Mouse (Mus musculus) E14TG2a.4 (cell line): ENCODE results near the gene Klf12.

Experiments used
- H3K27me3 ChIP-seq: 2 replicates; pipeline ENCODE4 v1.6.1; 2014; ENCODE audit warnings: low read length, control low read depth; ENCODE audit not compliant: insufficient read depth
- H3K36me3 ChIP-seq: 2 replicates; pipeline ENCODE4 v1.6.1; 2014; ENCODE audit warnings: low read length, control low read depth; ENCODE audit not compliant: insufficient read depth
- H3K4me1 ChIP-seq: replicated peaks from 2 replicates; pipeline ENCODE4 v1.6.1; 2014; ENCODE audit warnings: low read depth, low read length, control low read depth
- H3K4me3 ChIP-seq: replicated peaks from 2 replicates; pipeline ENCODE4 v1.5.1; 2014; ENCODE audit warnings: mild to moderate bottlenecking, low read length
- H3K9me3 ChIP-seq: 2 replicates; pipeline ENCODE4 v1.6.1; 2014; ENCODE audit warnings: low read length, control low read depth
- CTCF ChIP-seq: conservative IDR thresholded peaks from 2 replicates; pipeline ENCODE4 v1.5.1; 2014; ENCODE audit warnings: low read length
- NANOG ChIP-seq: IDR thresholded peaks from 2 replicates; pipeline ENCODE4 v1.6.1; 2014; ENCODE audit warnings: borderline replicate concordance, low read length, mixed read lengths
- POU5F1 ChIP-seq: IDR thresholded peaks from 2 replicates; pipeline ENCODE4 v1.6.1; 2014; ENCODE audit warnings: low read length, borderline replicate concordance

The Klf12 gene

DNA sequence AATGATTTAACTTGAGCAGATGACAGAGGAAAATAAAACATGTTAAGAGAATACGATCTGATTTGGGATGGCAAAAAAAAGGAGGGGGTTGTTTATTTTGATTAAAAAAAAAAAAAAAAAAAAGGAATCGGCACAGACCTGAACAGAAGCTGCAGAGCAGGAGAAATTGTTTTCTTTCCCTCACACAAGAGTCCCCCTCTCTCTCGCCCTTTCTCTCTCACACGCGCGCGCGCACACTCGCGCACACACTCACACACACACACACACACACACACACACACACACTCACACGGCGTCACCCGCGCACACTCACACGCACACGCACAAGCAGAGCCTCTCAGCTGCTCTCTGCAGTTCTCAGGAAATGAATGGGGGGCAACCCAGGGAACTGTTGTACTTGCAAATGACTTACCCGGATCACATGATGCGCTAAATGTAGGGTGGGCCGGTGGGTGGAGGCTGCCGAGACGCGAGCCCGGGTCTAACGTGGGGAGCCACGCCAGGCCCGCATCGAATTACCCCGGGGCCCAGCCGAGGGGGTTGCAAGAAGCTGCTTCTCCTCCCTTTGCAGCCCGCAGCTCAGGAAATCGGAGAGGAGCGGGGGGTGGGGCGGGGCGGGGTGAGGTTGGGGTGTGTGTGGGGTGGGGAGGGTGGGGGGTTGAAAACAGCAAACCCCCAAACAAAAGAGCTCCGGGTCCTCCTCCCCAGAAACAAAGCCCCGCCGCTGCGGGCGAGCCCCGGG, at the start of gene Klf12:
Gene Klf12 (minus strand): TSS at position 561 of the 742 bp plus-strand sequence.
- H3K27me3 ChIP-seq, result no peaks in the 10 kb centered on the region
- peaks cover 26% of the 10 kb centered on the region for H3K9me3 ChIP-seq
- H3K36me3 ChIP-seq, result peaks cover 5% of the 10 kb centered on the region
- peaks cover 37% of the 10 kb centered on the region for H3K4me1 ChIP-seq
- H3K4me3 ChIP-seq, result peak within 1 kb of the TSS; percentile 90
- TF ChIP-seq POU5F1 (no peak), CTCF (no peak), NANOG (no peak)

DNA sequence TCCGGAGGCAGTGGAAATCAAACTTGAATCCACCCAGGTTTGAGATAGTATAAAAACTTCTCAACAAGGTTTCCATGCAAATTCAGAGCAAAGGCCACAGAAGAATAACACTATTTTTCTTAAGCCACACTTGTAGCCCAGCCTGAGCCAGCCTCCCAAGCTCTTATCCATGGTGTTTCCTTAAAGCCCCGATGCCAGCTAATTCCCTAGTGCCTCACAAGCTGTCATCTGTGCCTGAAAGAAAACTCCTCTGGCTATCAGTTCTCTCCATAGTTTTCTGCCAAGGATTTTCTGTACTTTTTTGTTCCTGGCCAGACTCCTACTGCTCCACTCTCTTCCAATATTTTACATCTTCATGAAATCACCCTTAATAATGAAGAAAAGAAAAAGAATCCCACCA, 48.9 kb upstream of the Klf12 start:
- H3K4me1 ChIP-seq, result no peaks in the 10 kb centered on the region
- H3K36me3 ChIP-seq, result no peaks in the 10 kb centered on the region
- TF ChIP-seq NANOG (no peak), CTCF (no peak), POU5F1 (no peak)
- no peaks in the 10 kb centered on the region for H3K27me3 ChIP-seq
- no peak overlapping the region for H3K4me3 ChIP-seq
- peaks cover 13% of the 10 kb centered on the region for H3K9me3 ChIP-seq

DNA sequence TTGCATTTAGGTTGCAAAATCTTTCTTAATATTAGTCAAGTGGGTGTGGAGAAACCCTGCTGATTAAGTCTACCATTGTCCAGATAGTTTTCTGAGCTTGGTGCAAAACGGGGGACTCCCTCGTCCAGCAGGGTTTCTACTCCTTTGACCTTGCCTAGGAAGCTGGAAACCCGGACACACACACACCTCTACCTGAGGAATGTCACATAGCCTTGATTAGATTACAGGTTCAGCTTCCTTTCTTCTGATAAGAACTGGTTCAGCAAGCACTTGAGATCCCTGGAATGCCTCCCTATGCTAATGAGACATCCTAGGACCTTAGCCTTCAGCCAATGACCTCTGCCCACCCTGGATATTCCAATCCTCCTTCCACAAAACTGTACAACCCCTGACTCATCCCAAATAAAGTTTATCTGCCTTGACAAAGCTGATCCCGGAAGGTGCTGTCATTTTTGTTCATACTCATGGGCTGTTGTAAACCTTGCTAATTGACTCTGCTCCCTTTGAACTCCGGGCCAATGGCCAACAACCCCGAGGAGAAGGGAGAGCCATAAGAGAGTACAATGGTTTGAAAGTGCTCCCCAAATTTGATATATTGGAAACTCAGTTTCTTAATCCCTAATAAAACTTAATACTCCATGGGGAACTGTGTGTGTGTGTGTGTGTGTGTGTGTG, 44.3 kb upstream of the Klf12 start:
- H3K27me3 ChIP-seq, result no peaks in the 10 kb centered on the region
- no peaks in the 10 kb centered on the region for H3K9me3 ChIP-seq
- TF ChIP-seq CTCF, result no peak
- TF ChIP-seq NANOG, result no peak
- no peak for TF ChIP-seq POU5F1
- H3K4me3 ChIP-seq, result no peak overlapping the region
- no peaks in the 10 kb centered on the region for H3K36me3 ChIP-seq
- H3K4me1 ChIP-seq, result no peaks in the 10 kb centered on the region

DNA sequence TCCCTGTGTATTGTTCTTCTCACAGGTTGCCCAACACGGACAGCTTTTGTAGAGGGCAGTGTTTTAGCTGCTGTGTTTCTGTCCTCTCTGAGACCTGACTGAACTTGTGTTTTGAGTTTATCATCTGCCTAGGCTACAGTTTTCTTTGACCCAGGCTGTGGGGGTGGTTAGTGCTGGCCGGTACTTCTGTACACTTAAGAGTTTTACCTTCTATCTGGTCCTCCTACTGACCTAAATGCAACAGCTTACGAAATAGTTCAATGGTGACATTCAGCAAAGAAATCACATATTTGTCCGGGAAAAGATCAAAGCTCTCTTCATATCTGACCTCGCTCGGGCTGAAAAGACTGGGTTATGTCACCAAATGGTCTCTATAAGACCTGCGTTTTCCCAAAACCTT, 39.8 kb upstream of the Klf12 start:
- Histone ChIP-seq H3K4me3 (no peak overlapping the region), H3K36me3 (no peaks in the 10 kb centered on the region), H3K9me3 (peaks cover 7% of the 10 kb centered on the region; the same call in 1 of the 2 replicates), H3K4me1 (no peaks in the 10 kb centered on the region), H3K27me3 (no peaks in the 10 kb centered on the region)
- TF ChIP-seq NANOG (no peak), CTCF (no peak), POU5F1 (no peak)

DNA sequence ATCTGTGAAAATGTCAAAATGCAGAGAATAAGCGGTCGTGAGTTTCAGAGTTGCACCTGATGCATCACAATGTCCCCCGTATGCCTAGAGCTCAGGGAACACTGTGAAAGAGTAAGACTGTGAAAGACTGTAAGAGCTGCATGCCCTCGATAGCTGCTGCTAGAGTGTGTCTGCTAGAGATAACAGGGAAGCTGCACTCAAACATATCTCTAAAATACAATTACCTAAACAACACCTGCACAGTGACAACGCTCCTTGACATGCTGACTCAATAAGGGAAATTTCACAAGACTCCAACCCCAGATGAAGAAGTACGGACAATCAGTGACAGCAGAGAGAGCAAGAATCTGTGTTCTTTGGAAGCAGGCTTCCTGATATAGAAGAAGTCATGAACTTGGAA, 37.5 kb upstream of the Klf12 start:
- H3K9me3 ChIP-seq, result peaks cover 7% of the 10 kb centered on the region; the same call in 1 of the 2 replicates
- no peaks in the 10 kb centered on the region for H3K4me1 ChIP-seq
- TF ChIP-seq CTCF (no peak), POU5F1 (no peak), NANOG (no peak)
- no peaks in the 10 kb centered on the region for H3K27me3 ChIP-seq
- H3K36me3 ChIP-seq, result no peaks in the 10 kb centered on the region
- no peak overlapping the region for H3K4me3 ChIP-seq

DNA sequence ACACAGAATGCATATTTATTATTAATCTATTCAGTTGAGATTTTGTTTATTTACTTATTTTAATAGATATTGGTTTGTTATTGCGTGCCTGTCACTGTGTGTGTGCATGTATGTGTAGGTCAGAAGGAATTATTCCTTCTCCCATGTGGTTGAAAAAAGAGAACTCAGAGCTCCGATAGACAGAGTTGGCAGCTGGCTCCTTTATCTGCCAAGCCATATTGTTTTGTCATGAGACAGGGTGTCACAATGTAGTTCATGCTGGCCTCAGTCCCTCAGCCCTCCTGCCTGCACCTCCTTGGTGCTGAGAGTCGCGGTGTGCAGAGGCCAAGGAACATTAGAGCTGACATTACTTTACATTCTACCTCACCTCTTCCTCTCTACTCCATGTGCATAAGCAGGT, 32.3 kb upstream of the Klf12 start:
- Histone ChIP-seq H3K4me3 (no peak overlapping the region), H3K36me3 (no peaks in the 10 kb centered on the region), H3K4me1 (peaks cover 26% of the 10 kb centered on the region), H3K9me3 (no peaks in the 10 kb centered on the region), H3K27me3 (no peaks in the 10 kb centered on the region)
- TF ChIP-seq POU5F1, result no peak
- no peak for TF ChIP-seq CTCF
- TF ChIP-seq NANOG, result no peak

DNA sequence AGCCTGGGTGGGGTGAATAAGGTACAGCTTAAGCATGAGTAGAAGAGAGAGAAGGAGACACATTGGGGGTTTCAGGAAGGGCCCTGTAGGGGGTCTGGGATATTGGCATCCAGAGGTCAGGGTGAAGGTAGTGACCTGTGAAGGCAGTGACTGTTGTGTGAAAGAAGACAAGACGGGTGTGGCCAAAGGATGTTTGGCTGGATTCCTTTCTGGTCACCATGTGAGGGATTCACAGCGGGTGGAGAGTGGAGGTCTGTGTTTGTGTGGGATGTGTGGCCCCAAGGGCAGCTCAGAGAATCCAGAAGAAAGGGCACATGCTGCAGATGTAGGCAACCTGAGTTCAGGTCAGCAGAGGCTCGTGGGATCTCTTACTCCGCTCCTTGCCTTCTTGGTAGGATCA, 29.6 kb upstream of the Klf12 start:
- no peaks in the 10 kb centered on the region for H3K36me3 ChIP-seq
- TF ChIP-seq CTCF (no peak), NANOG (no peak), POU5F1 (no peak)

DNA sequence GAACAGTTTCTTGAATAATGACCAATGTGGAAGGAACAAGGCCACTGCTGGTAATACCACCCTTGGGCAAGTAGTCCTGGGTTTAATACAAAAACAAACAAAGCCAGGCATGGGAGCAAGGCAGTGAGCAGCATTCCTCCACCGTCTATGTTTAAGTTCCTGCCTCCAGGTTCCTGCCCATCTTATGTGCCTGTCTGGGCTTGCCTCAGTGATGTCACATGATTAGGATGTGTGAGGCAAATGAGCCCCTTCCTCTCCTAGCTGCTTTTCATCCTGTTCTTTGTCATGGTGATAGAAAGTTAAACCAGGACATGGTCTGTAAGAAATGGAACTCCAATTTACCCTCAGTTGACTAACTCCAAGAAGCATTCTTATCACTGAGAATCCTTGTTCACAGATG, 16.4 kb upstream of the Klf12 start:
- H3K4me1 ChIP-seq, result peaks cover 12% of the 10 kb centered on the region

More for the DNA sequence above, 29.6 kb upstream of the Klf12 start:
- Histone ChIP-seq H3K4me3 (peak overlapping the region; percentile 14; the same call in 1 of the 2 replicates), H3K4me1 (peaks cover 26% of the 10 kb centered on the region), H3K27me3 (no peaks in the 10 kb centered on the region), H3K9me3 (no peaks in the 10 kb centered on the region)

DNA sequence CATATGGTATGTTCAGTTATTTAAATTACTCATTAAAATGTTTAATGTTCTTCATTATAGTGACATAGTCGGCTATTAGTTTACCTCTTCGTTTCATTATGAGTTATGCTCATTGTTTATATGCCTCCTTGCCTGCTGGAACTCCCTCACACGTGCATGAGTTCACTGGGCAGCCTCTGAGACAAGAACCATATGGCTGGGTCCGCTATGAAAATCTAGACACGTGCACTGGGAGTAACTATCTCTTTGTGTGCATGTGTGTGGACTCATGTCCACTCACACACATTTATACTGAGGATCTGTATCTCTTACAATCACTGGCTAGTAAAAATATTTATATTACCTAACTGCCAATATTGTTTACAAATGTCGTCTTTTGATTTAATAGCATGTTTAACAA, 14.4 kb upstream of the Klf12 start:
- Histone ChIP-seq H3K4me3 (no peak overlapping the region), H3K36me3 (no peaks in the 10 kb centered on the region), H3K9me3 (peaks cover 8% of the 10 kb centered on the region), H3K4me1 (peaks cover 12% of the 10 kb centered on the region), H3K27me3 (no peaks in the 10 kb centered on the region)
- TF ChIP-seq CTCF (no peak), NANOG (no peak), POU5F1 (no peak)

More for the DNA sequence above, 16.4 kb upstream of the Klf12 start:
- Histone ChIP-seq H3K4me3 (no peak overlapping the region), H3K36me3 (no peaks in the 10 kb centered on the region), H3K27me3 (no peaks in the 10 kb centered on the region), H3K9me3 (peaks cover 8% of the 10 kb centered on the region)
- no peak for TF ChIP-seq NANOG
- TF ChIP-seq POU5F1, result no peak
- no peak for TF ChIP-seq CTCF
